8 mouse cellular contexts compared by ENCODE assay signal in genomic region chr10:128977522-128978114, GRCm38 (mm10). TPM values are rescaled to one million over a fixed set of nuclear protein-coding genes. Genes with fewer than 3 reads are reported as not detected.
A peak's percentile ranks its signal among the peaks of the same experiment; 100 is the strongest.
DNase-seq lines count a peak whose midpoint lies in the region; ATAC-seq and TF ChIP-seq lines count a peak whose summit lies in the region.

No protein-coding gene starts in this region.

- H3K36me3 ChIP-seq in MEL (ENCODE audit: control insufficient read depth in 1 of 2, insufficient read depth in 2 of 2, low read length in 2 of 2), result no peaks in the 10 kb centered on the region; a peak in 1 of 4 replicates
- H3K36me3 ChIP-seq in hindbrain, embryonic 10.5 days, result no peaks in the 10 kb centered on the region

- no peak for TF ChIP-seq POLR2A in MEL (IDR thresholded peaks at IDR 0.05; ENCODE audit: control insufficient read depth in 1 of 2, insufficient read depth in 1 of 2, low read depth in 1 of 2, low read length in 2 of 2, poor library complexity in 1 of 2)
- TF ChIP-seq POLR2A in bone marrow macrophage, adult 2 months (IDR thresholded peaks at IDR 0.05; ENCODE audit: borderline replicate concordance, low read depth, low read length), result no peak
- no peak for TF ChIP-seq POLR2A in embryonic fibroblast, embryonic 13.5 days (IDR thresholded peaks at IDR 0.05; ENCODE audit: low read depth, low read length)

- TF ChIP-seq EP300 in MEL (IDR thresholded peaks at IDR 0.05; ENCODE audit: low read depth in 1 of 2, low read length in 2 of 2), result no peak

- no peaks in the 10 kb centered on the region for H3K9me3 ChIP-seq in MEL (replicated peaks; ENCODE audit: insufficient read depth, low read length)
- no peaks in the 10 kb centered on the region for H3K9me3 ChIP-seq in hindbrain, embryonic 10.5 days

- 29% methylated on average over 9 of the region's 9 CpGs for WGBS in hindbrain, embryonic 10.5 days

- TF ChIP-seq RAD21 in MEL (IDR thresholded peaks at IDR 0.05; ENCODE audit: low read depth, low read length), result peak; percentile 64

- peaks cover 0 to 2% of the 10 kb centered on the region in 2 experiments; a peak in 3 of 4 replicates for H3K27me3 ChIP-seq in MEL (ENCODE audit: control insufficient read depth in 1 of 2, insufficient read depth in 2 of 2, low read length in 2 of 2)
- no peaks in the 10 kb centered on the region for H3K27me3 ChIP-seq in hindbrain, embryonic 10.5 days (ENCODE audit: insufficient read depth, poor library complexity, severe bottlenecking)

- peak; percentile 25 for DNase-seq in MEL (ENCODE audit: low read depth, low spot score)
- peak; percentile 41 for DNase-seq in hindbrain, embryonic 10.5 days (ENCODE audit: low spot score)
- DNase-seq in layer of hippocampus, adult 8-10 months (ENCODE audit: low spot score in 2 of 2), result peak; percentile 36 to 57
- DNase-seq in lung, postnatal 14 days, result peak; percentile 46
- peak; percentile 65 to 67 for DNase-seq in right cerebral cortex, adult 2 months (ENCODE audit: low spot score in 2 of 2)

- no peak for ATAC-seq in erythroblast, adult 5-6 weeks (replicated peaks; ENCODE audit: low FRiP score, poor library complexity, severe bottlenecking)

- no peak overlapping the region for H3K27ac ChIP-seq in MEL (ENCODE audit: control insufficient read depth, low read depth, low read length)
- H3K27ac ChIP-seq in bone marrow macrophage, adult 2 months (ENCODE audit: insufficient read depth, low read depth, low read length), result no peak overlapping the region
- no peak overlapping the region for H3K27ac ChIP-seq in embryonic fibroblast, embryonic 13.5 days (ENCODE audit: insufficient read depth, low read length)
- H3K27ac ChIP-seq in hindbrain, embryonic 10.5 days, result no peak overlapping the region

- H3K79me2 ChIP-seq in MEL (ENCODE audit: control insufficient read depth, insufficient read depth, low read length, poor library complexity), result no peaks in the 10 kb centered on the region

- no peak overlapping the region for H3K4me3 ChIP-seq in MEL (ENCODE audit: control insufficient read depth in 1 of 2, insufficient read depth in 1 of 2, low read depth in 2 of 2, low read length in 2 of 2)
- no peak overlapping the region for H3K4me3 ChIP-seq in bone marrow macrophage, adult 2 months (ENCODE audit: insufficient read depth, low read length)
- H3K4me3 ChIP-seq in embryonic fibroblast, embryonic 13.5 days (ENCODE audit: insufficient read depth, low read length), result no peak overlapping the region
- no peak overlapping the region for H3K4me3 ChIP-seq in hindbrain, embryonic 10.5 days

- H3K4me1 ChIP-seq in MEL (ENCODE audit: control insufficient read depth in 1 of 2, insufficient read depth in 2 of 2, low read length in 2 of 2), result no peaks in the 10 kb centered on the region
- no peaks in the 10 kb centered on the region for H3K4me1 ChIP-seq in bone marrow macrophage, adult 2 months (ENCODE audit: control insufficient read depth, insufficient read depth, low read length)
- no peaks in the 10 kb centered on the region; the same call in 1 of the 2 replicates for H3K4me1 ChIP-seq in embryonic fibroblast, embryonic 13.5 days (ENCODE audit: control insufficient read depth, insufficient read depth, low read length)
- H3K4me1 ChIP-seq in hindbrain, embryonic 10.5 days (replicated peaks), result 0 out of 2 replicates have a peak, but pooled peaks cover 3% of the 10 kb centered on the region

- H3K9ac ChIP-seq in MEL (ENCODE audit: control insufficient read depth, low read depth, low read length, poor library complexity, severe bottlenecking), result no peak overlapping the region

- TF ChIP-seq CTCF in MEL (IDR thresholded peaks at IDR 0.05 in 2 of 3, conservative IDR thresholded peaks at IDR 0.05 in 1 of 3; ENCODE audit: control insufficient read depth in 1 of 3, insufficient read depth in 1 of 3, low read depth in 2 of 3, low read length in 3 of 3, poor library complexity in 1 of 3, severe bottlenecking in 1 of 3), result peak; percentile 29 to 61 (median 59); a peak in 4 of 6 replicates
- TF ChIP-seq CTCF in bone marrow macrophage, adult 2 months (IDR thresholded peaks at IDR 0.05; ENCODE audit: low read depth, low read length), result peak; percentile 79
- TF ChIP-seq CTCF in embryonic fibroblast, embryonic 13.5 days (IDR thresholded peaks at IDR 0.05; ENCODE audit: borderline replicate concordance, insufficient read depth, low read length), result peak; percentile 75; the same call in 1 of the 2 replicates

TF ChIP-seq in MEL, 35 proteins besides CTCF, POLR2A, EP300 and RAD21:
- TF ChIP-seq GATA1 (IDR thresholded peaks at IDR 0.05; ENCODE audit: low read depth, low read length) (no peak), SMC3 (IDR thresholded peaks at IDR 0.05; ENCODE audit: low read depth, low read length) (peak; percentile 38)

RNA-seq across cellular contexts. Expression of gene Olfr9, which starts 11.6 kb away (rescaled TPM):
- total RNA-seq in MEL (2012; rRNA removed), result not detected in 2 replicates
- not detected for polyA plus RNA-seq in MEL (2012; ENCODE audit: insufficient read depth in 1 of 2, insufficient read length in 2 of 2, low read depth in 1 of 2, low replicate concordance in 2 of 2, missing spikeins in 1 of 2)
- not detected in 2 replicates for polyA plus RNA-seq in bone marrow macrophage, adult 2 months (2012; ENCODE audit: insufficient read depth, insufficient read length, missing spikeins)
- not detected in 2 replicates for polyA plus RNA-seq in embryonic fibroblast, embryonic 13.5 days (2011; ENCODE audit: insufficient read length, low read depth, missing spikeins)
- 0.06 TPM in 1 of 2 replicates, not detected in the other for polyA plus RNA-seq in hindbrain, embryonic 10.5 days (2016; fragmentation: Nextera tagmentation; extraction: Ambion mirVana)
- total RNA-seq in layer of hippocampus, adult 8-10 months (2022), result not detected
- not detected in 2 replicates for total RNA-seq in erythroblast, adult 5-6 weeks (2015; ENCODE audit: low replicate concordance)
- not detected in 2 replicates for total RNA-seq in erythroblast, adult 5-6 weeks (2017; ENCODE audit: low replicate concordance)

RNA-seq across cellular contexts. Expression of gene Mettl7b, which starts 16.8 kb away (rescaled TPM):
- not detected in 2 replicates for total RNA-seq in MEL (2012; rRNA removed)
- polyA plus RNA-seq in MEL (2012; ENCODE audit: insufficient read depth in 1 of 2, insufficient read length in 2 of 2, low read depth in 1 of 2, low replicate concordance in 2 of 2, missing spikeins in 1 of 2), result not detected
- polyA plus RNA-seq in bone marrow macrophage, adult 2 months (2012; ENCODE audit: insufficient read depth, insufficient read length, missing spikeins), result not detected in 2 replicates
- not detected in 2 replicates for polyA plus RNA-seq in embryonic fibroblast, embryonic 13.5 days (2011; ENCODE audit: insufficient read length, low read depth, missing spikeins)
- polyA plus RNA-seq in hindbrain, embryonic 10.5 days (2016; fragmentation: Nextera tagmentation; extraction: Ambion mirVana), result not detected in 2 replicates
- not detected for total RNA-seq in layer of hippocampus, adult 8-10 months (2022)
- not detected in 2 replicates for total RNA-seq in erythroblast, adult 5-6 weeks (2015; ENCODE audit: low replicate concordance)
- total RNA-seq in erythroblast, adult 5-6 weeks (2017; ENCODE audit: low replicate concordance), result not detected in 2 replicates

RNA-seq across cellular contexts. Expression of gene Olfr763, which starts 33.0 kb away (rescaled TPM):
- total RNA-seq in MEL (2012; rRNA removed), result not detected in 2 replicates
- not detected for polyA plus RNA-seq in MEL (2012; ENCODE audit: insufficient read depth in 1 of 2, insufficient read length in 2 of 2, low read depth in 1 of 2, low replicate concordance in 2 of 2, missing spikeins in 1 of 2)
- polyA plus RNA-seq in bone marrow macrophage, adult 2 months (2012; ENCODE audit: insufficient read depth, insufficient read length, missing spikeins), result not detected in 2 replicates
- not detected in 2 replicates for polyA plus RNA-seq in embryonic fibroblast, embryonic 13.5 days (2011; ENCODE audit: insufficient read length, low read depth, missing spikeins)
- polyA plus RNA-seq in hindbrain, embryonic 10.5 days (2016; fragmentation: Nextera tagmentation; extraction: Ambion mirVana), result not detected in 2 replicates
- total RNA-seq in layer of hippocampus, adult 8-10 months (2022), result not detected
- not detected in 2 replicates for total RNA-seq in erythroblast, adult 5-6 weeks (2015; ENCODE audit: low replicate concordance)
- not detected in 2 replicates for total RNA-seq in erythroblast, adult 5-6 weeks (2017; ENCODE audit: low replicate concordance)

RNA-seq across cellular contexts. Expression of gene Itga7, which starts 44.0 kb away (rescaled TPM):
- 0.04 and 0.16 TPM in 2 replicates for total RNA-seq in MEL (2012; rRNA removed)
- under 1 TPM in 1 of 2 experiments, not detected in 1; 0.14 TPM for polyA plus RNA-seq in MEL (2012; ENCODE audit: insufficient read depth in 1 of 2, insufficient read length in 2 of 2, low read depth in 1 of 2, low replicate concordance in 2 of 2, missing spikeins in 1 of 2)
- polyA plus RNA-seq in bone marrow macrophage, adult 2 months (2012; ENCODE audit: insufficient read depth, insufficient read length, missing spikeins), result 0.17 TPM in 1 of 2 replicates, not detected in the other
- polyA plus RNA-seq in embryonic fibroblast, embryonic 13.5 days (2011; ENCODE audit: insufficient read length, low read depth, missing spikeins), result 16.9 and 22.1 TPM in 2 replicates
- polyA plus RNA-seq in hindbrain, embryonic 10.5 days (2016; fragmentation: Nextera tagmentation; extraction: Ambion mirVana), result 3.7 and 4.0 TPM in 2 replicates
- 10 to 100 TPM; 29.5 to 35.4 (median 31.6) TPM for total RNA-seq in layer of hippocampus, adult 8-10 months (2022)
- not detected in 2 replicates for total RNA-seq in erythroblast, adult 5-6 weeks (2015; ENCODE audit: low replicate concordance)
- not detected in 2 replicates for total RNA-seq in erythroblast, adult 5-6 weeks (2017; ENCODE audit: low replicate concordance)

RNA-seq across cellular contexts. Expression of gene Bloc1s1, which starts 53.8 kb away (rescaled TPM):
- 57.7 and 70.6 TPM in 2 replicates for total RNA-seq in MEL (2012; rRNA removed)
- 10 to 100 TPM in 1 of 2 experiments, not detected in 1; 45.1 TPM for polyA plus RNA-seq in MEL (2012; ENCODE audit: insufficient read depth in 1 of 2, insufficient read length in 2 of 2, low read depth in 1 of 2, low replicate concordance in 2 of 2, missing spikeins in 1 of 2)
- polyA plus RNA-seq in bone marrow macrophage, adult 2 months (2012; ENCODE audit: insufficient read depth, insufficient read length, missing spikeins), result 125 TPM in 2 replicates
- polyA plus RNA-seq in embryonic fibroblast, embryonic 13.5 days (2011; ENCODE audit: insufficient read length, low read depth, missing spikeins), result 80.5 and 91.4 TPM in 2 replicates
- polyA plus RNA-seq in hindbrain, embryonic 10.5 days (2016; fragmentation: Nextera tagmentation; extraction: Ambion mirVana), result 229 and 285 TPM in 2 replicates
- 100 to 1,000 TPM in 2 of 4 experiments, 10 to 100 TPM in 2; 69.0 to 104 (median 90.6) TPM for total RNA-seq in layer of hippocampus, adult 8-10 months (2022)
- total RNA-seq in erythroblast, adult 5-6 weeks (2015; ENCODE audit: low replicate concordance), result 25.4 and 37.0 TPM in 2 replicates
- total RNA-seq in erythroblast, adult 5-6 weeks (2017; ENCODE audit: low replicate concordance), result 22.7 and 24.7 TPM in 2 replicates
